Mouse (Mus musculus): Measurements from ENCODE around the gene Rpgrip1l. TPM values are rescaled to one million over a fixed set of nuclear protein-coding genes. Genes with fewer than 3 reads are reported as not detected.

The Rpgrip1l gene
- polyA plus RNA-seq (2016; fragmentation: Nextera tagmentation; extraction: Ambion mirVana) = 9.8 and 10.4 TPM in 2 replicates

GRCm38 (mm10) chr8:91312835-91313832 is at the start of gene Rpgrip1l, which contains the start of gene Fto:
Rpgrip1l (minus strand) TSS chr8:91313262.
Fto (plus strand) TSS chr8:91313525.
- DNase-seq (ENCODE audit: low spot score) = peak; percentile 98
- Histone ChIP-seq H3K36me3 (peaks cover 10% of the 10 kb centered on the region), H3K4me3 (peak within 1 kb of the TSS; percentile 70), H3K27ac (replicated peaks) (peak within 1 kb of the TSS; percentile 92), H3K9me3 (replicated peaks) (no peaks in the 10 kb centered on the region), H3K27me3 (ENCODE audit: low read depth, poor library complexity, severe bottlenecking) (no peaks in the 10 kb centered on the region), H3K4me1 (peaks cover 28% of the 10 kb centered on the region)
- 1% methylated on average over 59 of the region's 59 CpGs for WGBS

DNA sequence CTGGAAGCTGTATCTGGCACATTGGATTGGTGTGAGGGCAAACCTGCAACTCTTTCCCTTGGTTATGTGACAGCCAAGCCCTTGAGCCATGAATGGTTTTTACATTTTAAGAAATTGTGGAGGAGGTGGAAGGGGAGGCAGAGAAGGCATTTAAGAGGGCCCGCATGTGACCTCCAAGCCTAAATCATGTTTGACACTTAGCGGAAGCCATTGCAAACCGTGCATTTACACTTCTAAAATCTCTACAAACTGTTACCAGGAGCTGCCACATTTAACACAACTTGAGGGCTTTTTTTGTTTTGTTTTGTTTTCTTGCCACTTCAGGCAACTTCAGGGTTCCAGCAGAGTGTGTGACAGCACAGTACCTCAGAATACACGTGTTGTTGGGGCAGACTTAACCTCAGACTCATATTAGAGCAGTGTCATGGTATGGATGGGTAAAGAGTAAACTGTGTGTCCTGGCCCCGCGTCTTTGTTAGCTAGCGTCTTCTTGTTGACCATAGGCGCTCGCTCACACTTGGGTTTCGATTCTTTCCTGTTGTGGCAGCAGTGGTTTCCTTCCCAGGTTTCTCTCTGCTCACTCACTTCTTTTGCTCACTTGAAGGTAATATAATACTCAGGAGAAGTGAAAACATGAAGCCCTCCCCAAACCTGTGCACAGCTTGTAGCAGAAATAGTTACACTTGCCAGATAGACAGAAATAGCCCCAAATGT is 47.7 kb upstream of the Rpgrip1l start:
- no peak for DNase-seq (ENCODE audit: low spot score)
- Histone ChIP-seq H3K4me1 (peaks cover 51% of the 10 kb centered on the region), H3K36me3 (peaks cover 5% of the 10 kb centered on the region; the same call in 1 of the 2 replicates), H3K4me3 (no peak overlapping the region), H3K27ac (replicated peaks) (no peak overlapping the region), H3K27me3 (ENCODE audit: low read depth, poor library complexity, severe bottlenecking) (peaks cover 15% of the 10 kb centered on the region; the same call in 1 of the 2 replicates), H3K9me3 (replicated peaks) (no peaks in the 10 kb centered on the region)
- 92% methylated on average over 10 of the region's 10 CpGs for WGBS

DNA sequence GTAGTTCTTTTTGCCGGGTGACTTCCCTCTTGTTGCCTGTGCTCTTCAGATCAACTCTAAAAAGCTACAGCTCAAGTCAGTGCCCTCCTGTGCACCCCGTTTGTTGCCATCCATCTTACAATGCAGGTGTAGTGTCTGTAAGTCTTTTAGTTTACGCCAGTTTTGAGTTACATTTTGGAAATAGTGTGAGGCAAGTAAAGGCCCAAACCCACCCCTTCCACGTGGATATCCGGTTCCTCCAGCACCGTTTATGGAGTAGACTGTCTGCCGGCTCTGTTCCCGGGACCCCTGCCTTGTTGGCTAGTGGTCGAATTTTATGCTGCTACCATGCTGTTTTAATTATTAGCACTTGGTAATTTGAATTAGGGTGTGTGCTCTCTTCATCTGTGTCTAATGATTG is 46.4 kb upstream of the Rpgrip1l start:
- no peak overlapping the region for H3K27ac ChIP-seq (replicated peaks)
- H3K4me1 ChIP-seq = peaks cover 51% of the 10 kb centered on the region
- H3K9me3 ChIP-seq (replicated peaks) = no peaks in the 10 kb centered on the region
- peaks cover 5% of the 10 kb centered on the region; the same call in 1 of the 2 replicates for H3K36me3 ChIP-seq
- no peak for DNase-seq (ENCODE audit: low spot score)
- H3K4me3 ChIP-seq = no peak overlapping the region
- H3K27me3 ChIP-seq (ENCODE audit: low read depth, poor library complexity, severe bottlenecking) = peaks cover 8% of the 10 kb centered on the region; the same call in 1 of the 2 replicates
- 87% methylated on average over 9 of the region's 9 CpGs for WGBS

DNA sequence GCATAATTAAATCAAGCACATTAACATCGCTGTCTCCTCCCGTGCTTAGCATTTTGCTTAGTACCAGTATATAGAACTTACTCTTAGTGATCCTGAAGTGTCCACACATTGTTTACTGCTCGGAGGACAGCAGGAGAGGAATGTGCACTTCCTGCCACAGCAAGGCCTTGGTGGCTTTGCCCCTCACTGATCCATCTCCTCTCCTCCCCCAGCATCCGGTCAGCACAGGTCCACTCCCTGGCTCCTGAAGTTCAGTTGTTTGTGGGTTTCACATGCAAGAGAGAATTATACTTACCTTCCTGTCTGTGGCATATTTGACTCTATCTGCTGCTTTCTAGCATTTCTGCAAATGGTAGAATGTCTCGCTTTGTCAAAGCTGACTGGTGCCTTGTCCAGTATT is 45.0 kb upstream of the Rpgrip1l start:
- peaks cover 5% of the 10 kb centered on the region; the same call in 1 of the 2 replicates for H3K36me3 ChIP-seq
- no peaks in the 10 kb centered on the region for H3K9me3 ChIP-seq (replicated peaks)
- WGBS = 85% methylated on average over 5 of the region's 5 CpGs
- H3K27me3 ChIP-seq (ENCODE audit: low read depth, poor library complexity, severe bottlenecking) = no peaks in the 10 kb centered on the region
- no peak for DNase-seq (ENCODE audit: low spot score)
- no peak overlapping the region for H3K4me3 ChIP-seq
- H3K4me1 ChIP-seq = peaks cover 38% of the 10 kb centered on the region
- H3K27ac ChIP-seq (replicated peaks) = no peak overlapping the region

DNA sequence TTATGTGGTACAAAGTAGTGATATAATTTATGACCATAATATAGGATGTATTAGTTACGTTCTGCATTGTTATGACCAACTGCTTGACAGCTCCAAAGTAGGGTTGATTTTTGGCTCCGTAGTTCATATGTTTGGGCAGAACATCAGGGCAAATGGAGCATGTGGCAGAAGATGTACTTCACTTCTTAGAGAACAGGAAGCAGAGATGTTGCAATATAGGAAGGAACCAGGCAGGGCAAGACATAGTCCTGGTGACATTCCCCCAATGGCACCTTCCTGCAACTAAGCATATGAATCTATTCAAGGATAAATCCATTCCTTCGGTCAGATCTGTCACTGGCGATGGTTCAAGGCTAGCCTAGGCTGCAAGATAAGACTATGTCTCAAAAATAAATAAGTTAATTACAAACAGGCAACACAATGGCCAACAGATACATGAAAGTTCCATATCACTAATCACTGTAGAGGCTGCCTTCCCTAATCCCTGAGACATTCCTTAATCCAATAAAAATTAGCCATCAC is 44.5 kb upstream of the Rpgrip1l start:
- no peak overlapping the region for H3K27ac ChIP-seq (replicated peaks)
- no peaks in the 10 kb centered on the region for H3K9me3 ChIP-seq (replicated peaks)
- H3K36me3 ChIP-seq = peaks cover 5% of the 10 kb centered on the region; the same call in 1 of the 2 replicates
- no peak overlapping the region for H3K4me3 ChIP-seq
- WGBS = 94% methylated on average over 4 of the region's 4 CpGs
- DNase-seq (ENCODE audit: low spot score) = no peak
- H3K27me3 ChIP-seq (ENCODE audit: low read depth, poor library complexity, severe bottlenecking) = no peaks in the 10 kb centered on the region
- peaks cover 38% of the 10 kb centered on the region for H3K4me1 ChIP-seq

DNA sequence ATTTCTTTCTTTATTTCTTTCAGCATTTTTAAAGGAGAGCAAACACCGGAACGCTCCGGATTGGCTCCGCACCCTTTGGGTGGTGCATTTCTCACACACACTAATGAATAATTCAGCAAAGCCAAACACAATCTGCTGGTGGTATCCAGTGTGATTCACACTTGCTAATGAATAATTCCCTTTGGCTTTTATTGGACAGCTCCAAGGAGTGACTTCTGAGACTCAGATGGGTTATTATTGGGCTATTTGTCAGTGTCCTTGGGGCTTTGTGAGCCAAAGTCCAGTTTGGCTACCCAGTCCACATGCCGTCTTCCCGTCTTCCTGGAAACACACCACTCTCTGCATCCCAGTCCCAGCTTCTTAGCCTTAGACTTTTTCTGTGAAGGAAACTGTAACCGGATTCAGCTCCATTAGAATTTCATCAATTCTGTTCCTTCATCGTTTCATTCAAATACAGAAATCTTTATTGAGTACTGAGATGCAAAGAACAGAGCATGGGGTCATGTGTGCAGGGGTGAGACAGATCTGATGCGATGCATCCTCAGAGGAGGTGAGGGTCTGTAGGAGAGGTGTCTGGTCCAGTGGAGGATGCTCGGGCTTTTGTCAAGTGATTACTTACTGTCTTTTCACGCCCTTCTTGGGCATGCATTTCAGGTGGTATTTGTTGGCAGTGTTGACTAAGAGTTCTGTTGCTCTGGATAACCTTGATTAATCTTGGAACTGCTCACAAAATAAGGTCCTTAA is 43.1 kb upstream of the Rpgrip1l start:
- peak overlapping the region; percentile 4; the same call in 1 of the 2 replicates for H3K4me3 ChIP-seq
- 84% methylated on average over 11 of the region's 11 CpGs for WGBS
- H3K36me3 ChIP-seq = peaks cover 5% of the 10 kb centered on the region; the same call in 1 of the 2 replicates
- H3K9me3 ChIP-seq (replicated peaks) = no peaks in the 10 kb centered on the region
- DNase-seq (ENCODE audit: low spot score) = no peak
- peak overlapping the region; percentile 69; the same call in 1 of the 2 replicates for H3K27ac ChIP-seq (replicated peaks)
- no peaks in the 10 kb centered on the region for H3K27me3 ChIP-seq (ENCODE audit: low read depth, poor library complexity, severe bottlenecking)
- peaks cover 38% of the 10 kb centered on the region for H3K4me1 ChIP-seq

- H3K4me1 ChIP-seq = peaks cover 42% of the 10 kb centered on the region
- DNase-seq (ENCODE audit: low spot score) = no peak
- WGBS = 68% methylated on average over 10 of the region's 10 CpGs
- peak overlapping the region; percentile 69 for H3K27ac ChIP-seq (replicated peaks)
- H3K27me3 ChIP-seq (ENCODE audit: low read depth, poor library complexity, severe bottlenecking) = no peaks in the 10 kb centered on the region
- no peaks in the 10 kb centered on the region for H3K9me3 ChIP-seq (replicated peaks)
- H3K4me3 ChIP-seq = no peak overlapping the region
- peaks cover 5% of the 10 kb centered on the region; the same call in 1 of the 2 replicates for H3K36me3 ChIP-seq
Measured at GRCm38 (mm10) chr8:91355301-91355905, 42.3 kb upstream of the Rpgrip1l start.

DNA sequence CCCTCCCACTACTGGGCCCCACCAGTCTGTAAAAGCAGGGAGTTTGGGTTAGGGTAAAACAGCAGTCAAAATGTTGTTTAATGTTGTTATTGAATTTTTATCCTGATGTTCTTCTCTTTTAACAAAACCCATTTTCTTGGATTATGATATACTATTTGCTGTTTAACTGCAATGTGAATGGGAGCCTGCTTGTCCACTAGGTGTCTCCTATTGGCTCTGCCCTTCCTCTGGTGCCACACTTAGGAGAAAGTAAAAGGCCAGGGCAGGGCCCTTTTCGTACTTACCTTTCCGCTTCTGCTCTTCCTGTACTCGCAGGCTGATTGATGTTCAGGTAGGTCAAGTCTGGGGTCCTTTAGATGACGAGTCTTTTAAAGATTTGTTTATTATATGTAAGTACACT is 40.8 kb upstream of the Rpgrip1l start:
- no peaks in the 10 kb centered on the region for H3K27me3 ChIP-seq (ENCODE audit: low read depth, poor library complexity, severe bottlenecking)

DNA sequence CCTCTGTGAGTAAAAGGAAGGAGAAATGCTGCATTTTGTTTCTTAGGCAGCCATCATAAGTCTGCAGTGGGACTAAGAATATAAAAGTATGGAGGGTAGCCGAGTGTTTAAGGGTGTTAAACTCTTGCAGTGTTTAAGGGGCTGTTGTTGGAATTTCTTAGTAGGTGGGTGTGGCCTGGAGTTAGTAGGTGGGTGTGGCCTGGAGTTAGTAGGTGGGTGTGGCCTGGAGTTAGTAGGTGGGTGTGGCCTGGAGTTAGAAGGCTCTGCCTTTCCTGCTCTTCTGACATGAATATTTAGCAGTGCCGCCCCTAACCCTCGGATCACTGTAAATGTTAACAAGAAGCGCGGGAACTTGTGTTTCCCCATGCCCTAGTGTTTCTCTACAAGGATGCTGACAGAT is 40.0 kb upstream of the Rpgrip1l start:
- Histone ChIP-seq H3K4me3 (no peak overlapping the region), H3K27me3 (ENCODE audit: low read depth, poor library complexity, severe bottlenecking) (no peaks in the 10 kb centered on the region)
- 85% methylated on average over 5 of the region's 5 CpGs for WGBS

More for the DNA sequence above, 40.8 kb upstream of the Rpgrip1l start:
- Histone ChIP-seq H3K36me3 (peaks cover 14% of the 10 kb centered on the region), H3K9me3 (replicated peaks) (no peaks in the 10 kb centered on the region), H3K4me1 (peaks cover 44% of the 10 kb centered on the region), H3K4me3 (no peak overlapping the region), H3K27ac (replicated peaks) (no peak overlapping the region)
- DNase-seq (ENCODE audit: low spot score) = no peak
- WGBS = 88% methylated on average over 4 of the region's 4 CpGs

GRCm38 (mm10) chr8:91352598-91352997 is 39.5 kb upstream of the Rpgrip1l start:
- no peak for DNase-seq (ENCODE audit: low spot score)
- H3K27ac ChIP-seq (replicated peaks) = no peak overlapping the region
- no peaks in the 10 kb centered on the region for H3K27me3 ChIP-seq (ENCODE audit: low read depth, poor library complexity, severe bottlenecking)
- H3K4me1 ChIP-seq = peaks cover 33% of the 10 kb centered on the region
- no peaks in the 10 kb centered on the region for H3K9me3 ChIP-seq (replicated peaks)
- WGBS = 97% methylated on average over 3 of the region's 3 CpGs
- H3K4me3 ChIP-seq = no peak overlapping the region
- H3K36me3 ChIP-seq = peaks cover 10% of the 10 kb centered on the region

More for the DNA sequence above, 40.0 kb upstream of the Rpgrip1l start:
- no peak for DNase-seq (ENCODE audit: low spot score)
- peaks cover 36% of the 10 kb centered on the region for H3K4me1 ChIP-seq
- no peak overlapping the region for H3K27ac ChIP-seq (replicated peaks)
- H3K36me3 ChIP-seq = peaks cover 10% of the 10 kb centered on the region
- H3K9me3 ChIP-seq (replicated peaks) = no peaks in the 10 kb centered on the region

DNA sequence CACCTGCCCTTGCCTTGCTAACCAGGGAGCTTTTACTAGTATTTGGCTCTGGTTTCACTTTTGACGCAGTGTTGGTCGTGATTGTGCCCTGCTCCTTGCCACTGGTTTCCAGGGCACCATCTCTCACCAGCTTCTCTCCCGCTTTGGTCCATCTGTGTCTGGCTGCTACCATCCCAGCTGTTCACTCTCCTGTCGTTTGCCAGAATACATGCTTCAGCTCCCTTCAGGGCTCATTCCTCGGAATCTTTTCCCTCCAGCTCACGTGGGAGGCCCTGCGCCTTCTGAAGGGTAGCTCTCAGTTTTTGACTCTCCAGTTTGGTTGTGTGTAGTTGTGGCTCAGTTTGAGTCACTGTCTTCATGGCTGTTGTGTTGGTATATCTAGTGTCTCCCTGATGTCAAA is 37.6 kb upstream of the Rpgrip1l start:
- Histone ChIP-seq H3K36me3 (peaks cover 10% of the 10 kb centered on the region), H3K4me1 (peaks cover 17% of the 10 kb centered on the region), H3K27me3 (ENCODE audit: low read depth, poor library complexity, severe bottlenecking) (no peaks in the 10 kb centered on the region), H3K27ac (replicated peaks) (no peak overlapping the region), H3K4me3 (no peak overlapping the region), H3K9me3 (replicated peaks) (no peaks in the 10 kb centered on the region)
- 84% methylated on average over 7 of the region's 7 CpGs for WGBS
- DNase-seq (ENCODE audit: low spot score) = no peak

Measured in midbrain, embryonic 10.5 days (tissue).